Mouse (Mus musculus) cerebellum, adult 2 months (tissue): Measurements from ENCODE around the gene Ccnd3. TPM values are rescaled to one million over a fixed set of nuclear protein-coding genes. Genes with fewer than 3 reads are reported as not detected.
"Not testable (repeated sequence)": the region's sequence is repeated elsewhere in the genome, so short reads cannot be mapped to it uniquely, and the experiment has no call there.

Experiments used
- DNase-seq, 2 experiments: peaks; one replicate each; pipeline ENCODE4 v3.0.0; 2021
- H3K27ac ChIP-seq: fragments of 200-500 bp; 2 replicates; pipeline ENCODE4 v1.5.1; 2012; ENCODE audit warnings: low read length, control low read depth, inconsistent platforms; ENCODE audit not compliant: insufficient read depth
- H3K27me3 ChIP-seq: fragments of 200-500 bp; 2 replicates; pipeline ENCODE4 v1.6.1; 2012; ENCODE audit warnings: inconsistent platforms, mild to moderate bottlenecking, low read length, moderate library complexity; ENCODE audit not compliant: control insufficient read depth, insufficient read depth
- H3K4me1 ChIP-seq: fragments of 200-500 bp; 2 replicates; pipeline ENCODE4 v1.6.1; 2011; ENCODE audit warnings: low read length; ENCODE audit not compliant: control insufficient read depth, insufficient read depth
- H3K4me3 ChIP-seq: fragments of 200-500 bp; replicated peaks from 2 replicates; pipeline ENCODE3; 2011; ENCODE audit warnings: mild to moderate bottlenecking, low read depth, low read length, control low read depth; ENCODE audit not compliant: insufficient read depth
- CTCF ChIP-seq: fragments of 200-500 bp; IDR thresholded peaks from 2 replicates; pipeline ENCODE4 v1.5.1; 2011; ENCODE audit warnings: low read depth, mild to moderate bottlenecking, control low read depth, low read length, moderate library complexity, borderline replicate concordance; ENCODE audit not compliant: insufficient read depth
- POLR2A ChIP-seq: fragments of 200-500 bp; IDR thresholded peaks from 2 replicates; pipeline ENCODE4 v1.6.1; 2011; ENCODE audit warnings: low read length, control low read depth, borderline replicate concordance; ENCODE audit not compliant: insufficient read depth
- WGBS: fragments of 180-500 bp; shearing (Covaris S2); methylation state at CpG from one replicate; pipeline ENCODE4 v1.1.7; 2018; 5-methylcytosine and 5-hydroxymethylcytosine counted together
- polyA plus RNA-seq: library from polyadenylated mRNA; depleted of rRNA; stranded (reverse); fragments of >200 nt; gene quantifications from 2 replicates; pipeline ENCODE4 v1.2.3, GENCODE M21; 2012

The Ccnd3 gene
- polyA plus RNA-seq, 1 experiment, result 50.5 TPM

DNA sequence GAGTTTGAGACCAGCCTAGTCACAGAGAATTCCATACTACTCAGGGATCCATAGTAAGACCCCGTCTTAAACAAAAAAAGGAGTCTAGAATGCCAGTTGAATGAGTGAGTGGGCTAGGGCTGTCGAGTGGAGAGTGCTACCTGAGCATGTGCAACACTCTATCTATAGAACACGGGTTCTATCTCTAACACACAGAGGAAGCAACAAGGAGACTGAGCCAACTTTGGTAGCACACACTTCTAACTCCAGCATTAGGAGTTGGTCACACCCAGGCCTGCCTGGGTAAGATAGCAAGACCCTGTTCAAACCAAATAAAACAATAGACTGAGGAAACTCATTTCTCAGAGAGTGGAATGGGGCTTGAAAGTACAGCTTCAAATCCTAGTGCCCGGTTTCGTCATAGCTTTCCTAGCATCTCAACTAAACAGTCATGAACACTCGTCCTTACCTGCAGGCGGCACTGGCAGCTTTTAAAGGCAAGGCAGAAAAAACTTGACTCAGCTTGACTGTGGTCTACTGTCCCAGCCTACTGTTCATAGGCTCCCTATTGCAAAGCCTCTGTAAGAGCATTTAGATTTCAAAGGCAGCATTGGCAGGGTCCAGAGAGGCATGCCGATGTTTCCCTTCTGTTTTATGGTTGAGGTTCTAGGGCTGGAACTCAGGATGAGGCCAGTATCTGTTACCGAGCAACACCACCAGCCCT, 112.9 kb downstream of the Ccnd3 start:
- H3K27ac ChIP-seq, result no peak overlapping the region
- 91% methylated on average over 9 of the region's 9 CpGs for WGBS
- H3K4me1 ChIP-seq, result peaks cover 9% of the 10 kb centered on the region
- H3K27me3 ChIP-seq, result no peaks in the 10 kb centered on the region
- DNase-seq, result no peak
- H3K4me3 ChIP-seq, result no peak overlapping the region
- TF ChIP-seq CTCF (no peak), POLR2A (no peak)

DNA sequence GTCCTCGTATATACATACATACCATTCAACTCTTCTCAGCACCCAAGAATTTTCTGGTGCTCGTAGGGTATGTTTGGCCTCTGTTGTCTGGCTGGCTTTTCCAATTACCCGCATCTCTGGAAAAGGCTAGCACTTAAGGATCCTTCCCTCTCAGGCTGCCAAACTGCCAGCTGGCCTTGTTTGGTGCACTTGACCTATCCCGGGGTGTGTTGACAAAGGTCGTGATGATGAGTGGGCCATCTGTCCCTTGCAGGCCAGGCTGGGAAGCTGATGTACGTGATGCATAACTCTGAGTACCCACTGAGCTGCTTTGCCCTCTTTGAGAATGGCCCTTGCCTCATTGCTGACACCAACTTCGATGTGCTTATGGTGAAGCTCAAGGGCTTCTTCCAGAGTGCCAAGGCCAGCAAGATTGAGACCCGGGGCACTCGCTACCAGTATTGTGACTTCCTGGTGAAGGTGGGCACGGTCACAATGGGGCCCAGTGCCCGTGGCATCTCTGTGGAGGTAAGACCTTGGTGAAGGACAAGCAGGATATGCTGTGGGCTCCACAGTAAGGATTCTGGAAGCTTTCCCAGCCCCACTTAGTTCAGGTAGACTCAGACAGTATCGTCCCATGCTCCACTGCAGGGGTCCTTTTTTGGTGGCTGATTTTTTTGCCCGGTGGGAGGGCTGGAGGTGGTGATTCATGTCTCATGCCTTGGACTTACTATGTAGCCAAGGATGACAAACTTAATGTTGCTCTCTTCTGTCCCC, 113.9 kb downstream of the Ccnd3 start:
- DNase-seq, result peak; percentile 24 to 59
- 36% methylated on average over 13 of the region's 13 CpGs for WGBS
- TF ChIP-seq CTCF (no peak), POLR2A (no peak)

GRCm38 (mm10) chr17:47622912-47623554, 118.2 kb downstream of the Ccnd3 start:
- 65% methylated on average over 14 of the region's 14 CpGs for WGBS
- H3K27ac ChIP-seq, result no peak overlapping the region
- TF ChIP-seq POLR2A, result no peak

More for the DNA sequence above, 113.9 kb downstream of the Ccnd3 start:
- Histone ChIP-seq H3K27ac (no peak overlapping the region), H3K27me3 (no peaks in the 10 kb centered on the region), H3K4me3 (no peak overlapping the region), H3K4me1 (peaks cover 5% of the 10 kb centered on the region)

DNA sequence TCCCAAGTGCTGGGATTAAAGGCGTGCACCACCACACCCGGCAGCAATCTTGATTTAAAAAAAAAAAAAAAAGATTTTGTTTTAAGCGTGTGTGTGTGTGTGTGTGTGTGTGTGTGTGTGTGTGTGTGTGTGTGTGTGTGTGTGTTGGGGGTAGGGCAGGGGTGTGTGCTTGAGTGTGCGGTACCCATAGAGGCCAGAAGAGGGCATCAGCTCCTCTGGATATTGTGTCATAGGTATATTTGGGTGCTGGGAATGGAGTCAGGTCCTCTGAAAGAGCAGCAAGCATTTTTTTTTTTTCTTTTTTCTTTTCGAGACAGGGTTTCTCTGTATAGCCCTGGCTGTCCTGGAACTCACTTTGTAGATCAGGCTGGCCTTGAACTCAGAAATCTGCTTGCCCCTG, 119.7 kb downstream of the Ccnd3 start:
- WGBS, result 98% methylated on average over 5 of the region's 5 CpGs
- DNase-seq, H3K4me3 ChIP-seq, H3K27ac ChIP-seq, H3K4me1 ChIP-seq, H3K27me3 ChIP-seq: not testable (repeated sequence)

More at GRCm38 (mm10) chr17:47622912-47623554, 118.2 kb downstream of the Ccnd3 start:
- no peak for DNase-seq
- no peaks in the 10 kb centered on the region for H3K27me3 ChIP-seq
- peaks cover 5% of the 10 kb centered on the region for H3K4me1 ChIP-seq
- no peak overlapping the region for H3K4me3 ChIP-seq

GRCm38 (mm10) chr17:47625088-47625487, 120.2 kb downstream of the Ccnd3 start:
- Histone ChIP-seq H3K4me1 (no peaks in the 10 kb centered on the region), H3K27me3 (no peaks in the 10 kb centered on the region), H3K4me3 (no peak overlapping the region), H3K27ac (no peak overlapping the region)
- no peak for DNase-seq
- no peak for TF ChIP-seq POLR2A
- no peak for TF ChIP-seq CTCF
- WGBS, result 94% methylated on average over 2 of the region's 2 CpGs

DNA sequence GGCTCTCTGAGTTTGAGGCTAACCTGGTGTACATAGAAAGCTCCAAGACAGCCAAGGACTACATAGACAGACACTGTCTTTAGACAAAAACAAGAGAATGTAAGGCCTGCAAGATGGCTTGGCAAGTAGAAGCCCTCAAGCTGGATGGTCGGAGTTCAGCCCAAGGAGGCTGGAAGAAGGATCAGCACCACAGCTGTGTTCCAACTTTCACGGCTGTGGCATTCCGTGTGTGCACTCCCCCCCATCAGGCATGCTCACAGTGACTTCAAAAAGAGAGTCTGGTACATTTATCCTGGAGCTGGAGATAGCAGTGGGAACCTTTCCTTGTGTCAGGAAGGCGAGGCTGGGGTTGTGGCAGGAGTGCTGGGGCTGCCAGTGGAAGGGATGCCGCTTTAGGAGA, 121.2 kb downstream of the Ccnd3 start:
- WGBS, result 75% methylated on average over 5 of the region's 5 CpGs
- no peaks in the 10 kb centered on the region for H3K4me1 ChIP-seq
- H3K27ac ChIP-seq, result no peak overlapping the region
- no peak for DNase-seq
- TF ChIP-seq CTCF (no peak), POLR2A (no peak)
- H3K4me3 ChIP-seq, result no peak overlapping the region
- no peaks in the 10 kb centered on the region for H3K27me3 ChIP-seq

- Histone ChIP-seq H3K27ac (no peak overlapping the region), H3K27me3 (no peaks in the 10 kb centered on the region), H3K4me1 (no peaks in the 10 kb centered on the region), H3K4me3 (no peak overlapping the region)
- TF ChIP-seq POLR2A, result no peak
- TF ChIP-seq CTCF, result no peak
- 87% methylated on average over 2 of the region's 2 CpGs for WGBS
- DNase-seq, result no peak
Measured at GRCm38 (mm10) chr17:47627791-47628190, 122.9 kb downstream of the Ccnd3 start.
